Mouse (Mus musculus): ENCODE data around the gene Dennd2c.
"Not testable (repeated sequence)": the region's sequence is repeated elsewhere in the genome, so short reads cannot be mapped to it uniquely, and the experiment has no call there.

GRCm38 (mm10) chr3:103201105-103201504 is 98.7 kb downstream of the Dennd2c start:
- not testable (repeated sequence) for TF ChIP-seq CTCF (IDR thresholded peaks at IDR 0.05; ENCODE audit: extremely low read depth, insufficient read length, insufficient replicate concordance, low read depth, low read length); POLR2A (IDR thresholded peaks at IDR 0.05; ENCODE audit: low read depth, low read length)

Measured in small intestine, adult 2 months (tissue).